Mouse (Mus musculus) ES-Bruce4 (cell line): ENCODE measurements at regions not wholly inside any gene's neighbourhood (a gene's known extent, or its start where the extent isn't known, plus 50 kb on each side); places are given as distances from the start of the nearest gene placed in this dataset.
"Not testable (repeated sequence)": the region's sequence is repeated elsewhere in the genome, so short reads cannot be mapped to it uniquely, and the experiment has no call there.

Experiments
- CTCF ChIP-seq: IDR thresholded peaks from one replicate; pipeline ENCODE4 v1.8.1; 2011; ENCODE audit warnings: low read depth, low read length
- EP300 ChIP-seq: IDR thresholded peaks from 2 replicates; pipeline ENCODE4 v1.6.1; 2011; ENCODE audit warnings: low read depth, low read length; ENCODE audit not compliant: insufficient read depth
- POLR2A ChIP-seq: IDR thresholded peaks from one replicate; pipeline ENCODE4 v1.8.1; 2011; ENCODE audit warnings: low read length; ENCODE audit not compliant: insufficient read depth

DNA sequence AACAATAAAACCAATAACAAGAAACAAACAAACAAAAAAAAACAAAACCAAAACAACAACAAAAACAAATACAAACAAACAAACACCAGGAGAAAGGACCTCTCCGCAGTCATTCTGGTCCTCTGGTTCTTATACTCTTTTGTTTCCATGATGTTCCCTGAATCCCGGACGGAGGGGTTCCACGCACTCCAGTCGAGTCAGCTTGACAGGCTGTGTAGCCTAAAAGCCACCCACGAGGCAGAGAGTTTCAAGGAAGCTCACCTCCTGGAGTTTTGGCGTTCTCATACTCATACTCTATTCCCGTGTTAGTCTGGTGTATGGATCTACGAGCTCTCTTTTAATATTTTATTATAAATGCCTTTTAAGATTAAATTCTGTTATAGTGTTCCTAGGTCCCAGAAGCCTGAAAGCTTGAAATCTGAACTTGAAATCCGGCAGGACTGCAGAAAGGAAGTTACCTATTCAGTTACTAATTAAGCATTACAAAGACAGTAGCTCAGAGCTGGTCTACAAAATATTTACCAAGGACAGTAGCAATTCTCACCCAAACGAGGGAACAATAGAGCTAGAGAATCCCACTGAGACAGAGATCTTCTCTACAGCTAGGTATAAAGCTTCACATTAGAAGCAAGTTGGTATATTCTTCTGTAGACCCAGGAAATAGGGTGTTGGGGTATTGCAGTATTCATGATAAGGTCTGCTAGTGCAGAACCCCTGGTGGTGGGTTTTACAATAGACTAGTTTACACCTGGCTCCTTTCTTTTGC lies 71.6 kb upstream of the Prlr start:
- TF ChIP-seq CTCF, POLR2A, EP300: not testable (repeated sequence)
